Mouse (Mus musculus) splenic B cell, adult 2 months (primary cell): Measurements from ENCODE around the gene Zfp566.
"Not testable (repeated sequence)": the region's sequence is repeated elsewhere in the genome, so short reads cannot be mapped to it uniquely, and the experiment has no call there.

Experiments used
- DNase-seq: peaks from one replicate; pipeline ENCODE4 v3.0.0-alpha.2; 2011; ENCODE audit warnings: low read depth, low spot score
- H3K27me3 ChIP-seq: 2 replicates; pipeline ENCODE4 v1.6.1; 2012; ENCODE audit warnings: mild to moderate bottlenecking, low read length, moderate library complexity, mixed read lengths; ENCODE audit not compliant: control insufficient read depth, poor library complexity, insufficient read depth, severe bottlenecking
- H3K36me3 ChIP-seq: 2 replicates; pipeline ENCODE4 v1.6.1; 2012; ENCODE audit warnings: mild to moderate bottlenecking, low read length, moderate library complexity, mixed read lengths; ENCODE audit not compliant: control insufficient read depth, poor library complexity, insufficient read depth, severe bottlenecking

Gene Zfp566

GRCm38 (mm10) chr7:30090092-30090969, at the start of gene Zfp566, which contains the start of gene Gm26920:
Gene Zfp566 (minus strand): TSS chr7:30090527.
Gene Gm26920 (minus strand): TSS chr7:30090410.
- Histone ChIP-seq H3K27me3 (no peaks in the 10 kb centered on the region), H3K36me3 (no peaks in the 10 kb centered on the region; the same call in 1 of the 2 replicates)
- peak; percentile 98 for DNase-seq

GRCm38 (mm10) chr7:30136826-30137225, 46.5 kb upstream of the Zfp566 start:
- DNase-seq, result no peak
- 0 out of 2 replicates have a peak, but pooled peaks cover 4% of the 10 kb centered on the region for H3K36me3 ChIP-seq
- H3K27me3 ChIP-seq, result no peaks in the 10 kb centered on the region

- peaks cover 14% of the 10 kb centered on the region for H3K36me3 ChIP-seq
- DNase-seq, result no peak
- no peaks in the 10 kb centered on the region for H3K27me3 ChIP-seq
Observed at GRCm38 (mm10) chr7:30132396-30132795, 42.1 kb upstream of the Zfp566 start.

- DNase-seq, result no peak
- Histone ChIP-seq H3K27me3 (no peaks in the 10 kb centered on the region), H3K36me3 (peaks cover 17% of the 10 kb centered on the region)
Observed at GRCm38 (mm10) chr7:30129900-30130299, 39.6 kb upstream of the Zfp566 start.

GRCm38 (mm10) chr7:30122188-30122530, 31.8 kb upstream of the Zfp566 start:
- no peak for DNase-seq
- H3K27me3 ChIP-seq, result no peaks in the 10 kb centered on the region
- H3K36me3 ChIP-seq, result peaks cover 2% of the 10 kb centered on the region; the same call in 1 of the 2 replicates

GRCm38 (mm10) chr7:30121308-30122187, 31.2 kb upstream of the Zfp566 start, which contains the start of gene Zfp382:
Gene Zfp382 (plus strand): TSS chr7:30121942.
- Histone ChIP-seq H3K27me3 (no peaks in the 10 kb centered on the region), H3K36me3 (peaks cover 2% of the 10 kb centered on the region; the same call in 1 of the 2 replicates)
- DNase-seq, result peak; percentile 92

GRCm38 (mm10) chr7:30117935-30118334, 27.6 kb upstream of the Zfp566 start:
- H3K36me3 ChIP-seq, DNase-seq, H3K27me3 ChIP-seq: not testable (repeated sequence)

GRCm38 (mm10) chr7:30116076-30116475, 25.7 kb upstream of the Zfp566 start:
- Histone ChIP-seq H3K36me3 (no peaks in the 10 kb centered on the region), H3K27me3 (no peaks in the 10 kb centered on the region)
- DNase-seq, result no peak

GRCm38 (mm10) chr7:30099297-30099696, 9.0 kb upstream of the Zfp566 start:
- H3K36me3 ChIP-seq, result peaks cover 3% of the 10 kb centered on the region
- H3K27me3 ChIP-seq, result no peaks in the 10 kb centered on the region
- peak; percentile 51 for DNase-seq

GRCm38 (mm10) chr7:30095551-30096125, 5.3 kb upstream of the Zfp566 start:
- H3K36me3 ChIP-seq, result peaks cover 2% of the 10 kb centered on the region; the same call in 1 of the 2 replicates
- DNase-seq, result peak; percentile 20
- H3K27me3 ChIP-seq, result no peaks in the 10 kb centered on the region

GRCm38 (mm10) chr7:30094646-30095429, 4.5 kb upstream of the Zfp566 start, which contains the start of gene Zfp260:
Gene Zfp260 (plus strand): TSS chr7:30094777.
- DNase-seq, result peak; percentile 90
- Histone ChIP-seq H3K36me3 (no peaks in the 10 kb centered on the region; the same call in 1 of the 2 replicates), H3K27me3 (no peaks in the 10 kb centered on the region)

GRCm38 (mm10) chr7:30093918-30094415, 3.6 kb upstream of the Zfp566 start:
- H3K36me3 ChIP-seq, result no peaks in the 10 kb centered on the region; the same call in 1 of the 2 replicates
- no peaks in the 10 kb centered on the region for H3K27me3 ChIP-seq
- no peak for DNase-seq

- no peak for DNase-seq
- Histone ChIP-seq H3K36me3 (no peaks in the 10 kb centered on the region; the same call in 1 of the 2 replicates), H3K27me3 (no peaks in the 10 kb centered on the region)
Observed at GRCm38 (mm10) chr7:30092666-30093065, 2.3 kb upstream of the Zfp566 start.
